Mouse (Mus musculus) c-Kit-negative CD71-positive TER-119-positive erythroid progenitor cells, embryonic 14.5 days (primary cell): ENCODE measurements around the gene Psmd7.
"Not testable (repeated sequence)": the region's sequence is repeated elsewhere in the genome, so short reads cannot be mapped to it uniquely, and the experiment has no call there.

ENCODE experiments used
- DNase-seq: peaks from one replicate; pipeline ENCODE4 v3.0.0-alpha.2; 2013; ENCODE audit warnings: low read depth, low spot score

The Psmd7 gene

GRCm38 (mm10) chr8:107587995-107588780, at the start of gene Psmd7:
Gene Psmd7, minus strand, starts transcription at chr8:107588464.
- peak; percentile 84 for DNase-seq

- DNase-seq = no peak
Measured at GRCm38 (mm10) chr8:107633734-107634133, 45.5 kb upstream of the Psmd7 start.

DNA sequence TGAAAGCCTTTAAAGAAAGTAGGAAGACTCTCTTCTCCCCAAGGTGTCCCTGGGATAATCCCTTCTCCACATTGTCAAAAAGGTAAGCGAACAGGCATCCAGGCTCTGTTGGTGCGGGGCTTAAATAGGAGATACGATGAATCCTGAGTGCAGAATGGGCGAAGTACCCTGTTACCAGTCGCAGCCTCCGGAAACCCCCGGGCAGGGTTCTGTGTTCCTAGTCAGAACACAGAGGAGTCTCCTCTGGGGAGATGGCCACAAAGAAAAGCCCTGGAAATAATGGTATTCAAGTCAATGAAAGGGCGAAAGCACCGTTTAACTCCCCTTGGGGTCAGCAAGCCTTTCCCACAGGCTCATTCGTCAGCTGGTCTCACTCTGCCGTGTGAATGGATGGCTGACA, 41.4 kb upstream of the Psmd7 start:
- no peak for DNase-seq

- no peak for DNase-seq
Measured at GRCm38 (mm10) chr8:107628501-107629149, 40.4 kb upstream of the Psmd7 start.

- DNase-seq = no peak
Measured at GRCm38 (mm10) chr8:107627881-107628280, 39.6 kb upstream of the Psmd7 start.

DNA sequence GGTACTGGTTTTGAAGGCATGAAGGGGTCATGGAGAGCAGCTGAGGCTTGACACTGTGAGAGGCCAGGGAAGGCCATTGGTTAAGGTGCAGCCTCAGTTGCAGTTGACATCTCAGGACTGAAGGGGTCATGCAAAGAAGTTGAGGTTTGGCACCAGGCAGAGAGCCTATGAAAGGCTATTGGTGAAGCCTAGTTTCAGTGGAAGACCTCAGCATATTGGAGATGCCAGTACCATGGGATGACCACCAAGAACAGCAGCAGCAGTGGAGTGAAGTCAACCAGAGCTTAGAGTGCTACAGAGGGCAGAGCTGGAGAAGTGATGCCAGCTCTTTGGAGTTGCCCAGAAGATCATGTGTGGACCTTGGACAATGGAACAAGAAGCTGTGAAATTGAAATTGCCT, 36.0 kb upstream of the Psmd7 start:
- not testable (repeated sequence) for DNase-seq

- no peak for DNase-seq
Measured at GRCm38 (mm10) chr8:107621930-107622623, 33.8 kb upstream of the Psmd7 start.

DNA sequence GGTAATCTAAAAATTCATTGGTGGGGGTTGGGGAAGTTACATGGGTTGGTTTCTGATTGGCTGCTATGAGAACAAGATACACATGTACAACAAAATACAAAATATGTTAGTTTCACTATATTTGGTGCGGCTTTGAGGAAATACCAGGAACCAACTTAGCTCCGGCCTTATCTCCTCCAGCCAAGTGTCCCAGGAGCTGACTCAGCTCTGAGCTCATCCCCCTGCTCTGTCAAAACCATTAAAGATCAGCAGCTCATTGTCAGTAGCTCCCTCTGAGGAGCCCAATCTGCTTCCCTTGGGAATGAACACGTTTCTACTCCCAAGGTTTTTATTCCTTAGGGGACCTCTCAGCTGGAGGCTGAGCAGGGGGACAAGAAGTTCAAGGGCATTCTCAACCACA, 32.9 kb upstream of the Psmd7 start:
- DNase-seq = no peak

DNA sequence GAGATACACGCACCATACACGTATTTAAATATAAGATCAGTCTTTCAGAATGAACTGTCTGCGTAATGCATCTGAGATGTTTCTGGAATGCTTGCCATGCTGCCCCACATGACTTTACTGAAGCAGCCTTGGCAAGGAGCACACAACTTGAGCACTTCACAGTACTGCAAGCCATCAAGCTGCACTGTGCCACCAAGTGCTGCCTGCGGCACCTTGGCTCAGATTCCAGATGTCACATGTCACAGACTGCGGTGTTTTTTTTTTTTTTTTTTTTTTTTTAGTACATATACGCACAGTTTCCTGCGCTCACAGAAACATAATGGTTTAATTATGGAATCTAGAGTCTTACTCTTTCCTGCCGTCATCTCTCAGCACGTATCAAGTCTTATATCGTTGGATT, 30.2 kb upstream of the Psmd7 start:
- DNase-seq = no peak

DNA sequence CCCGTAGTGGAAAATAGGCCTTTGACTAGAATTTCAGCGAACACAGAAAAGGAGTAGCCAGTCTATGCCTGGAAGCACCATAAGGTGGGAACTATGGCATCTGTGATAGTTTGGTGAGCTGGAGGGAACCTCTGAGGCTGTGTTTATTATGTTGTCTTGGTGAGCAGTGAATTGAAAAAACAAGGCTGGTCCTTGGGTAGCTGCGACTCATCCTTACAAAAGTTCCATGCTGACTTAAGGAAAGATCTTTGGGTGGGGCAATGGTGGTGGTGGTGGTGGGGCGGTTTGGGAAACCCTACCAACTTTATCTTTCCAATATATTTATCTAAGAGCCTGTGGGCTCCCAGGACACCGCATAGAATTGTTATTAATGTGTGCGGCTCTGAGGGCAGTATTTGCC, 25.1 kb upstream of the Psmd7 start:
- DNase-seq = no peak

DNA sequence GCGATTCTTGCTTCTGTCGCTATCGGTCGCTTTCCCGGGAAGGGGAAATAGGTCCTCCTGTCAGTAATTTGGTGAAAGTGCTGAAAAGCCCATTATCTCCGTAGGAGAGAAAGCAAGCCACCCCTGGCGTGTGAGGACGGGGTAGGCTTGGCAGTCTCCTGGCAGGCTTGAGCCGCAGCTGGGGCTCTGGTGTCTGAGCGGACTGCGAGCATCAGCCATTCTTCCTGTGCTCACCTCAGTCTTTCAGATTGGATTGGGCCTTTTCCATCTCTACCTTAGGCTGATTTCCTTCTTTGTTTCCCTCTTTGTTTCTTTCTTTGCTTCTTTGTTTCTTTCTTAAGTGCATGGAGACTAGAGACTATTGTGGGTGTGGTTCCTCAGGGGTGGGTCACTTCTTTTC, 22.6 kb upstream of the Psmd7 start:
- DNase-seq = no peak

DNA sequence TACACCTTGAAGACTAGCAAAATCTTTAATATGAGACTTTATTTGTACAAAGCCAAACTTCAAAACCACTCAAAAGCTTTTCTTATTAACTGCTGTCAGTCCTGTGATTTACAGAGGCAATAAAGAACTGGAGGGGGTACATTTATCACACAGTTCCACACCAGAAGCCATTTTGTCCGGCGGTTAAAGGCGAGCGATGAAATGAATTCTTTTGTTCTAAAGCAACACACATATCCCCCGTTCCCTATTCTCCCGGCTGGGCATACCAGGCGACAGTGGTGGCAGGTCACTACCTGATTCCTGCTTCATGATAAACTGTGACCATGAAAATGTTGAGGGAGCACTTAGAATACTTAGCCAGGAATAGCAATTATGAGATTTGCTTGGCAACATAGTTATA, 20.5 kb upstream of the Psmd7 start:
- DNase-seq = no peak

DNA sequence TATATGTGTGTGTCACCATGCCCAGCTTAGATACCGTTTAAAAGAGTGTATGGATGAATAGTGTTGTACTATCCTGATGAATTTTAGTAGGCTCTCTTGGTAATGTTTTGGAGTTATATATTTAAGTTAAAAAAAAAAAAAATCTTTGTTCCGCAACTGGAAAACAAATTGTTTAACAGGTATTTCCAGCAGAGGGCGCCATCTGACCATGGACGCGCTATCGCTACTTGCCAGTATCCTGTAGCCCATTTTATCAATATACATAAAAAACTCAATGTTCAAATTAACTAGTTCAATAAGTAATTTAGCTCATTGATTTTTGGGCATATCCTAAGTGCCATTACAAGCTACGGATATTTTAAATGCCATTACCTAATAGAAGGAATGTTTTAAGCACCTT, 14.8 kb upstream of the Psmd7 start:
- peak; percentile 17 for DNase-seq

- DNase-seq = no peak
Measured at GRCm38 (mm10) chr8:107599691-107600090, 11.4 kb upstream of the Psmd7 start.

- no peak for DNase-seq
Measured at GRCm38 (mm10) chr8:107597731-107598130, 9.5 kb upstream of the Psmd7 start.

DNA sequence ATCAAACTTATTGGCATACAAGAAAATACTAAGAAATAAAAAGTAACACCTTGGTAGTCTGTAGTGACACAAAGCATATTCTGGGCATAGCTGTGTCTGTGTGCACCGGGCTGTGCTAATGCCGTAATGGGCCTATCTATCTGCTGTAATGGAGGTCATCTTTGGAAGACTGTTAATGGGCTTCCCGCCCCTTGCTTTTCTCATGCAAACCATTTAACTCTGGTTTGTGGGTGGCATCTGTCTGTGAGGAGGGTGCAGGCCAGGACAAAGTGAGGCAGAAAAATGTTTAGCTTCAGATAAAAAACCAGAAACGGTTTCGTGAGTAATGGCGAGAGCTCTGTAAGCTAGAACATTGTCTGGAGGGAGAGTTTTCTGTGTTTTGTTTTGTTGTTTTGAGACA, 6.6 kb upstream of the Psmd7 start:
- no peak for DNase-seq

- no peak for DNase-seq
Measured at GRCm38 (mm10) chr8:107593967-107594729, 5.9 kb upstream of the Psmd7 start.

DNA sequence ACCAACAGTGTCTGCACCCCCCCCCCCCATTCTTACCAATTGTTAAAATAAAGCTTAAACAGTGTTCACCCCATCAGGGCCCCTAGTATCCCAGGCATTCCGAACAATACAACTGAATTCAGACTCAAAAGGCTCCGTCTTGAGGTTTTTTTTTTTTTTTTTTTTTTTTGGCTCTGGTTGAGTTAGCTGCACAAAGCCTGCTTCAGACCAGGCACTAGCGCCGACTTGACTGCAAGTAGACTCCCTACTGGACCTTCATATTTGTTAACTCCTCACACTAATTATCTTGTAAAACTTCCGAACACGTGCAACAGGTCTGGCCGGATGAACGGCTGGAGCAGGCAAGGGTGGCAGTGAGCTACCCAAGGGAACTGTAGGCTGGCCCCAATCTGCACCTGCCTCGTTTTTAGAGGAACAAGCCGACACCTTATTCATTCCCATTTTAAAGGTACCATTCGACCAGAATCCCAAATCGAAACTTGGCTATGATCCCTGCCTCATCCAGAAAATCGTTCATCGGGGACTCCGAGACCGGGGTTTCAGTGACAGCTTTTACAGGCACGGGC, 752 bp downstream of the Psmd7 start:
- no peak for DNase-seq

DNA sequence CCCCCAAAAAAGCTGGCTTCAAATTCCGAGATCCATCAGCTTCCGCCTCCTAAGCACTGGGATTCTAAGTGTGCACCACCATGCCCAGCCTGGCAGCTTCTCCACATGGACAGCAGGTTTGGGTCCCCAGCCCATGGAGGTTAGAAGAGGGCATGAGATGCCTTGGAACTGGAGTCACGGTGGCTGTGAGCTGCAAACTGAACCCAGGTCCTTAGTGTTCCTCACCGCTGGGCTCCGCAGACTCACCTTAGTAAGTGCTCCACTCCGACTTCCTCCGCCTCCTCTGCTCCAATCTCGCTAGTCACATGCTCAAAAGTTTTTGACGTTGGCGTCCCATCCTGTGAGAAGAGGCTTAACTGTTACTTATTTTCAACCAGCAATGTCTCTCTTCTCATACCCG, 6.1 kb downstream of the Psmd7 start:
- DNase-seq = no peak

- DNase-seq = no peak
Measured at GRCm38 (mm10) chr8:107581536-107581935, 6.7 kb downstream of the Psmd7 start.

DNA sequence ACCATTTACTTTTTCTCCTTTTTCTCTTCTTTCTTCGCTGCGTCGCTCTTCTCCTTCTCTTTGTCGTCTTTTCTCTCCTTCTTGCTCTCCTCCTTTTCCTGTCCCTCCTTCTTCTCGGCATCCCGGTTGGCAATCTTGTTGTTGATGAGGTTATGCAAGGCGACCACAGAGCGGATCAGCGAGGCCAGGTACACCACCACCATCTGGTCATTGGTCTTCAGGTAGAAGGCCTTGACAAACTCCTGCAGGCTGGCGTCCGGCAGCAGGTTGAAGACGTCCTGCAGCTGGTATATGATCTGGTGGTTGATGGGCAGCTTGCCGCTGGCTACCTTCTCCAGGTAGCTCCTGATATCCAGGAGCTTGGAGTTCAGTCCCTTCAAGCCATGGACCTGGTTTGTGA, 7.4 kb downstream of the Psmd7 start:
- DNase-seq = no peak

DNA sequence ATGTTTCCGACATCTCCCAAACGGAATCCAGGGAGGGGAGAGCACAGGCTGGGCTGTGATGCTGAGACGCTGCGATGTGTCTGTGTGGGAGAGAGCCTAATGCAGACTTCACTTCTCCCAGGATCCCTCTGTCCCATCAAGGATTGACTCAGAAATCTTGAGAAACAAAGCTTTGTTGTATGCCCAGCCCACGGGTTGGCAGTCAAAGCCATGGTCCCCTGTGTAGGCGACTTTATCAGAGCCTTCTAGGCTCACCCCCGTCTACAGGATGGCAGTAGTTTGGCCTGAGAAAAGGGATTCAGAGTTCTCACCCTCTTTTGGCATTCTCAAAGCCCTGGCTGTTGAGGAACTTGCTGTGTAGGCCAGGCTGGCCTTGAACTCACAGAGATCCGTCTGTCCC, 9.7 kb downstream of the Psmd7 start:
- DNase-seq = no peak
